Mouse (Mus musculus): ENCODE data around the gene Shank1.

Gene Shank1

GRCm38 (mm10) chr7:44341714-44342113 is 31.7 kb downstream of the Shank1 start:
- no peak for DNase-seq

- DNase-seq: no peak
These were observed 33.5 kb downstream of the Shank1 start for GRCm38 (mm10) chr7:44343459-44344015.

- DNase-seq: peak; percentile 20
These were observed 34.6 kb downstream of the Shank1 start for GRCm38 (mm10) chr7:44344622-44345021.

- no peak for DNase-seq
These were observed 39.0 kb downstream of the Shank1 start for GRCm38 (mm10) chr7:44349043-44349442.

- DNase-seq: peak; percentile 88
These were observed 41.1 kb downstream of the Shank1 start for GRCm38 (mm10) chr7:44350957-44351711.

- no peak for DNase-seq
These were observed 42.1 kb downstream of the Shank1 start for GRCm38 (mm10) chr7:44351881-44352749.

GRCm38 (mm10) chr7:44352750-44353600 is 42.9 kb downstream of the Shank1 start:
- no peak for DNase-seq

GRCm38 (mm10) chr7:44353601-44354340 is 43.7 kb downstream of the Shank1 start:
- DNase-seq: no peak

GRCm38 (mm10) chr7:44355411-44355810 is 45.4 kb downstream of the Shank1 start:
- no peak for DNase-seq

GRCm38 (mm10) chr7:44356590-44357481 is 46.8 kb downstream of the Shank1 start:
- no peak for DNase-seq

- DNase-seq: no peak
These were observed 47.5 kb downstream of the Shank1 start for GRCm38 (mm10) chr7:44357531-44357930.

- peak; percentile 38 for DNase-seq
These were observed 48.0 kb downstream of the Shank1 start for GRCm38 (mm10) chr7:44358012-44358411.

- DNase-seq: no peak
These were observed 49.0 kb downstream of the Shank1 start for GRCm38 (mm10) chr7:44358886-44359654.

- DNase-seq: peak; percentile 95
These were observed 50.0 kb downstream of the Shank1 start for GRCm38 (mm10) chr7:44359908-44360672.

GRCm38 (mm10) chr7:44360792-44361301 is 50.8 kb downstream of the Shank1 start:
- DNase-seq: no peak

- no peak for DNase-seq
These were observed 62.6 kb downstream of the Shank1 start for GRCm38 (mm10) chr7:44372678-44373077.

GRCm38 (mm10) chr7:44373460-44373859 is 63.4 kb downstream of the Shank1 start:
- no peak for DNase-seq

- DNase-seq: peak; percentile 99
These were observed 64.0 kb downstream of the Shank1 start for GRCm38 (mm10) chr7:44373889-44374652.

Data from lung, postnatal 36 days (tissue).